Mouse (Mus musculus): ENCODE data around the gene Rufy4.
"Not testable (repeated sequence)": the region's sequence is repeated elsewhere in the genome, so short reads cannot be mapped to it uniquely, and the experiment has no call there.

The Rufy4 gene

DNA sequence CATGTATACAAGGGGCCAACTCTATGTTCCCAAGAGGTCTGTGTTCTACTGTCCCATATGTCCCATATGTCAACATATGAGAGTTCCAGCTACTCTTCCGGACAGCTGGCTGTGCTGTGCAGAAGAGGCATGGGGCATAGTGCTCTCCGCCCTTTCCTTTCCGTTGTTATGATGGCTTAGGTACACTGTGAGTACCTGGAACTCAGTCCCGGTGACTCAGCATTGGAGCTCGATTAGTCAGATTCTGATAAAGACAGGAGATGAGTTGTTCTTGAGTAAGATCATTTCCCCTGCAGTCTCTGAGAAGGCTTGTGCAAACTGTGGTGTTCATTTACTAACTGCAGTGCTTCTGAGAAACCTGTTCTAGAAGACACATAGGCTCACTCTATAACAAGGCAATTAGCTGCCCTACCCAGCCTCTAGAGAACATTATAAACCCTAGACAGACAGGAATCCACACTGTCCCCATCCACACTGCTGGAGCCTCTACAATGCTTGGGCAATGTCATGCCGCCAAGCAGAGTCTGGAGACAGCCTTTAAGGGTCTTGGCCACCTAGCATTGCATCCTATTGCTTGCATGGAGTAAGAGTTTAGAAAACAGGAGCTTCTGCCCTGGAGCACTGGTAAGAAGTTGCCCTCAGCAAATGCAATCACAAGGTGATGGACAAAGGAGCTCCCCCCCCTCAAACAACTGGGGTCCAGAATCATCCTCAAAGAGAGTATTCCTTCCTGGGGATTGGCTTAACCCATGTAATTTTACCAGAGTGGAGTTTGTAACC is 24.0 kb downstream of the Rufy4 start:
- DNase-seq (ENCODE audit: low read depth) = peak; percentile 28

DNA sequence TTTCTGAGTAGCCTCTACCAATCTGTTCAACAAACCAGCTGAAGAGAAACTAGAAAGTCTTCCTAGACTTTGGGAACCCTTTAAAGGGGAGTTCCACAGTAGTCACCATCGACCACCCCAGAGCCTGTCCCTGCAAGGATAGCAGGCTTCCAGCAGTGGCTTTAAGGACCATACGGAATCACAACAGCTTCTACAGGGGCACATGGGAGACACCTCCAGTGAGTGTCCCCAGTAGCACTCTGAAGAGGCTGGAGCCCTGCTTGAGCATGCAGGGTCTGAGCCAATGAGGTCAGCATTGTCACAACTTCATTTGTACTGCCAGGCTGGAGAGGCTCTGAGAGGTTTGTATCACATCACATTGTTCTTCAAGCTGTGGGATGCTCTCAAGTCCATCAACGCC is 24.8 kb downstream of the Rufy4 start:
- DNase-seq (ENCODE audit: low read depth) = no peak

DNA sequence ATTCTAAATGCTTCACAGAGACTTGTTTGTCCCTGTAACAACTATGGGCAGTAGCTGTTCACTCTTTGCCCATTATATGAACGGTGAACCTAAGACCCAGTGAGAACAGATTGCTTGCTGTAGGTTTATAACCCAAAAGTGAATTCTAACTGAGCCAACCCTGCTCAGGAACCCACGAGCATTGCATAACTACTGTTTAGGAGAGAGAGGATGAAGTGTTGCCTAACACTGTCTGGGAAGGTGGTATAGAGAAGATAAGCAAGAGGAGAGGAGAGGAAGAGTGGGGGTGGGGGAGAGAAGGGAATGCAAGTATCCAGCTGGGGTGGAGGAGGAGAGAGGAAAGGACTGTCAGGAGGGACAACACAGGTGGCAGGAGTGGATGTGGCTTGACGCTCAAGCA is 25.8 kb downstream of the Rufy4 start:
- no peak for DNase-seq (ENCODE audit: low read depth)

DNA sequence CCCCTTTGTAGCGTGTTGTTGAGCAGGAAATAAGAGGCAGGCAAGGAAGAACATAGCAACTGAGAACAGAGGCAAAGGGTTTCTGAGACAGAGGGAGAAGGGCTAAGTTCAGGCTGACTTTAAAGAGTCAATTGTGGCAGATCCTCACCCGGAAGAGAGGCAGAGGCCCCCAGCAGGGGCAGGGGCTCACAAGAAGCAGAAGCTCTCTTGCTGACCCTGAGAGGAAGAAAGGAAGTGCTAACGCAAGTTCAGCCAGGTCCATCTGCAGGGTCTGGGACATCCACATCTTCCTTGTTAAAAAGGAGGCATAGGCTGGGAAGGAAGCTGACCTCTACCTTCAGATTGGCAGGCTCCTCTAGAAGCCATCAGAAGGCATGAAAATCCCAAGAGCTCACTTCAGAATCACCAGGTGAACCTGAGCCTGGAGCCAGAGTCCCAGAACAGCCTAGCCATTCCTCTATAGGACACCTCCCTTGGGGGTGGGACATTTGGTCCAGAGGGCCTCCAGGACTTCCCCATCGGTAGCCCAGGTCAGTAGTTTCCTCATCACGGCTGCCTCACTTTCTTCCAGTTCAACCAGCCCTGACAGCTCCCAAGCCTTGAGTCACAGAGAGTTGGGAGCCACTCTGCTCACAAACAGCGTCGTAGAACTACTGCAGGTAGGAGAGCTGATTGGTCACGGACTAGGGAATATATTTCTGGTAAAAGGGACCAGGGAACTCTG is 28.3 kb downstream of the Rufy4 start, which contains the start of gene Cxcr2:
TSS of gene Cxcr2 (plus strand) at position 529 of the 724 bp plus-strand sequence.
- no peak for DNase-seq (ENCODE audit: low read depth)

GRCm38 (mm10) chr1:74155435-74156012 is 30.2 kb downstream of the Rufy4 start:
- peak; percentile 35 for DNase-seq (ENCODE audit: low read depth)

DNA sequence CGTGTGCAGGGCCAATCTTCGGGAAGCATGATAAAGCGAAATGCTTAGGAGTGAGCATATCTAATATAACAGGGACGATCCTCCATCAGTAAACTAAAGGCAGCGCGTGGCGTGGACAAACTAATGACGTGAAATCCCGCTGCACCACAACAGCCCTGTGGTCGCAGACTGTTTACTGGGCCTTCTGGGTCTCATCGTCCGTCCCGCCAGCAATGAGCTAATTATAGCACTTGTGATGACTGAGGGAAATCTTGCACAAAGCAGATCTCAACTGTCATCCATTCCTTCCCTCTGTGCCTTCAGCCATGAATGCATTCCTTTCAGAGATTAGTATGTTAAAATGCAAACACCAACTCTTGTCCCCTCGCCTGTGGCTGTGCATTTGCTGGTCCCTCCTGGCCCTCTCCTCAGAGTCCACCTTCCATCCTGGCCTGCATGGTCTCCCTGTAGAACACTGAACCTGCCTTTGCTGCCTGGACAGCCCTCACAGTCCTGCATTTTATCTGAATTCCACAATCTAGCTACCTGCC is 31.1 kb downstream of the Rufy4 start:
- no peak for DNase-seq (ENCODE audit: low read depth)

DNA sequence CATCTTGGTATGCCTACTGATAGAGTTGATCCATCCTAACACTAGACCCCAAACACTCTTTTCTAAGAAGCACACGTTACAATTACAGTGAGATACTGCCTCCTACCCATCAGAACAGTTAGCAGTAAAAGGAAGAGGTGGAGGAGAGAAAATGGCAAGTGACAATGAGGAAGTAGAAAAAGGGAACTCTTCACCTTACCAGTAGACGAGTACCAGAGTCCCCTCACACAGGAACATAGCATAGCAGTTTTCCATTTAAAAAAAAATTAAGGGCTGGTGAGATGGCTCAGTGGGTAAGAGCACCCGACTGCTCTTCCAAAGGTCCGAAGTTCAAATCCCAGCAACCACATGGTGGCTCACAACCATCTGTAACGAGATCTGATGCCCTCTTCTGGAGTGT is 34.3 kb downstream of the Rufy4 start:
- DNase-seq (ENCODE audit: low read depth) = not testable (repeated sequence)

- DNase-seq (ENCODE audit: low read depth) = no peak
Observed at GRCm38 (mm10) chr1:74160036-74160435, 34.7 kb downstream of the Rufy4 start.

- DNase-seq (ENCODE audit: low read depth) = no peak
Observed at GRCm38 (mm10) chr1:74167136-74167535, 41.8 kb downstream of the Rufy4 start.

DNA sequence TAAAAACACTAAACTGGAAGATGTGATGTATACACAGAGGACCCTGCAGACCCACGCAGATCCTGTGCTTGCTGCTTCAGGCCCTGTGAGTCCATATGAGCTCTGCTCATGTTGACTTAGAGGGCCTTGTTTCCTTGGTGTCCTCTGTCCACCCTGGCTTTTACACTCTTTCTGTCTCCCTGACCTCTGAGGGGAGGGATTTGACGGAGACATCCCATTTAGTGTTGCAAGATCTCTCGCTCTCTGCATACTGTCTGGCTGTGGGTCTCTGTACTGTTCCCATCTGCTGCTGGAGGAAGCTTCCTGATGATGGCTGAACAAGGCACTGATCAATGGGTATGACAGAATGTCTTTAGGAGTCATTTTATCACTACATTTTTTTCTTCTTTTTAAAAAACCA is 44.4 kb downstream of the Rufy4 start:
- DNase-seq (ENCODE audit: low read depth) = no peak

DNA sequence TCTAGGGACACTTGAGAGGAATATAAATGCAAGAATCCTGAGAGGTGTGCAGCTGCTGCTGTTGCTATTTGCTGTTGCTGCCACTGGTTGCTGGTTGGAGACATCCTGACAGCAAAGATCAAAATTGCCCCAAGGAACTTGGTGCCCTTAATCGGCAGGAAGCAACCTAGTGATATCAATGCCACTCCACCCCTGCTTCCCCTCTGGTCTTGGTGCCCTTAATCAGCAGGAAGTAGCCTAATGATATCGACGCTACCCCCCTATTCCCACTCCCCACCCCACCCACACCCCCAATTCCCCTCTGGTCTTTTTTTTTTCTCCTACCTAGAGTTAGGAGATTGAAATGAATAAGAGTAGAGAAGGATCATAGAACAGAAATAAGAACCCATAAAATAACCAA is 47.4 kb downstream of the Rufy4 start:
- DNase-seq (ENCODE audit: low read depth) = no peak

- DNase-seq (ENCODE audit: low read depth) = no peak
Observed at GRCm38 (mm10) chr1:74175731-74176130, 50.4 kb downstream of the Rufy4 start.

- no peak for DNase-seq (ENCODE audit: low read depth)
Observed at GRCm38 (mm10) chr1:74178618-74179017, 53.3 kb downstream of the Rufy4 start.

DNA sequence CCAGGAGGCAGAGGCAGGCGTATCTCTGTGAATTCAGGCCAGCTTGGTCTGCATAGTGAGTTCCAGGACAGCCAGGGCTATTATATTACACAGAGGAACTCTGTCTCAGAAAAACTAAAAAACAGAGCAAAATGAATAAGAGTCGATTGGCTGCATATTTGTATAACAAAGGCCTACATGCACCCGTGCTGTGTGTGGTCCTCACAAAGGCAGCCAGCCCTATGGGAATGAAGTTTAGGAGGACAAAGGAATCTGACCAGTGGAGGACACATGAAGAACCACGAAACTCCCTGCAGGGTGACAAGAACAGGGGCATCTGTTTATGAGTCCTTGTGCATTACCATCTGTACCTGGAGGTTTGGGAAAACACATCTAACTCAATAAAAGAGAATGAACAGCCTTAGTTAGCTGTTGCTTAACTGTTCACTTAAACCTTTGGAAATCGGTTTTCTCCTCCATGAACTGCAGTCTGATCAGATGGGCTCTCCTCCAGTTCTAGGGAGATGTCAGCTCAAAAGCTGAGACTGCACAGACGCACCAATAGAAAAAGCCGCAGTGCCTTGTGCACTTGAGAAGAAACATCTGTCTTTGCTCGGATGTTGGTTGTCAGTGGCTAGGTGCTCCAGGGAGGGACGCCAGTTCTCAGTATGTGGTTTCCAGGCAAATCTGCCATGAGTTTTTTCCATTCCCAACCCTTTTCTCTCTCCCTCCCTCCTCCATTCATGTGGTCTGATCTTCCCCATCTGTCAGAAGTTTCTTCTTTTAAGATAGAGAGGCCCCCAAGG is 54.5 kb downstream of the Rufy4 start:
- DNase-seq (ENCODE audit: low read depth) = peak; percentile 54

GRCm38 (mm10) chr1:74181462-74181861 is 56.1 kb downstream of the Rufy4 start:
- DNase-seq (ENCODE audit: low read depth) = no peak

- DNase-seq (ENCODE audit: low read depth) = peak; percentile 34
Observed at GRCm38 (mm10) chr1:74183006-74183405, 57.7 kb downstream of the Rufy4 start.

DNA sequence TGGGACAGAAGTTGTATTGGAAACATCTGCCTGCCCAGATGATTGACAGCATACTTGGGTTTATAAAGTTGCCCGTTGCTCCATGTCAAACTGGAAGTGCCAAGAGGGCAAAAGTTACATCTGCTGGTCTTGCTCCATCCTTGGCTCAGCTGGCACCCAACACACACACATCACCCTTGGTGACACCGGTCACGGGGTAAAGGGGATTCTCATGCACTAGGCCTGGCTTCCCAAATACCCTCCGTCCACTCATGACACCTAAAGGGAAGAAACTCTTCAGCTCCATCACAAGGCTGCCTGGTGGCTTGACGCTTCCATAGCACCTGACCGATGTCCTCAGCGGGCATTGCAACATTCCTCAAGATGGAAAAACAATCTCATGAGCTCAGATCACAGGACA is 65.1 kb downstream of the Rufy4 start:
- no peak for DNase-seq (ENCODE audit: low read depth)

DNA sequence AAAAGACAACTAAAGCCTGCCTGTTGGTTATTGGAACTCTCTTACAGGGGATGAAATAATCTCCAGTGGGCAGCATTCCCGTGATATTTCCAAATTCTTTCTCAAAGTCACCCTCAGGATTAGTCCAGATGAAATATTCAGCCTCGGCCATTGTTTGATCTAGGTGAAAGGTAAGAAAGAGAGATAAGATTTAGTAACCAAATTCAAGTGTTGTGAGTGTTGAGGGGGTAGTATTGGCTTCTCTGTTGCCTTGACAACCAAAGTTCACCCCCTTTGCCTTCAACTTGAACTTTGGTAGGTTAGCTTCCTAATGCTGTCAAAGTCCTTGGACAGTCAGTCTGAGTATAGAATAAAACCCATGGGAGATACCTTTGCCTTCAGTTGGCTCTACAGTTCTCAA is 67.4 kb downstream of the Rufy4 start:
- DNase-seq (ENCODE audit: low read depth) = no peak

- DNase-seq (ENCODE audit: low read depth) = no peak
Observed at GRCm38 (mm10) chr1:74194445-74194844, 69.1 kb downstream of the Rufy4 start, which contains the start of gene Cxcr1. Cxcr1 (minus strand) TSS chr1:74194631.

GRCm38 (mm10) chr1:74195961-74196360 is 70.6 kb downstream of the Rufy4 start:
- DNase-seq (ENCODE audit: low read depth) = peak; percentile 49

DNA sequence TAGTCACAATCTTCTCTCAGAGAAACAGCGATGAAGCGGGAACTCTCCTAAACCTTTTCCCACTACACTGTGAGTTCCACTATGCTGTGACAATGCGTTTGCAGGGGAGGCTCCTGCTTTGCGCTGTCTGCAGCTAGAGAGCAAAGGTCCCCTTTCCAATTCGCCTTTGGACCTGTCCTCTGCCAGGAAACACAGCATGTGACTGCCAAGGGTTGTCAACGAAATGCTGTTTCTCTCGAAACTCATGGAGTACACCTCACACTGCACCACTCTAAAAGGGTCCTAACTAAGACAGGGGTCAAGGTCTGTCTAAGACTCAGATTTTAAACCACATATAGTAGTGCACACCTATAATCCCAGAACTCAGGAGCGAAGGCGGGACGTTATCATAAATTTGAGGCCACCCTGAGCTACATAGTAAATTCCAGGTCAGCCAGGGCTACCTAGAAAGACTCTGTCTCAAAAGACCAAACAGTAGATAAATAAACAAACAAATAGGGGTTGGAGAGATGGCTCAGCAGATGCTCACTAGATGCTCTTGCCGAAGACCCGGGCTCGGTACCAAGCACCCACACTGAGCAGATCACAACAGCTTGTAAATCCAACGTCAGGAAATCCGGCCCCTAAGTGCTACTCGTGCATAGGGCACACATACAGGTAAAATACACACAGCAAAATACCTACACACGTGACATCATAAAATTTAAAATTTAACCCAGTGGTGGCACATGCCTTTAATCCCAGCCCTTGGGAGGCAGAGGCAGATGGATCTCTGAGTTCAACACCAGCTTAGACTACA is 71.5 kb downstream of the Rufy4 start:
- DNase-seq (ENCODE audit: low read depth) = no peak

Data from NIH3T3 (cell line).